Mouse (Mus musculus) cerebellum, adult 2 months (tissue): Measurements from ENCODE around the gene Cab39l. TPM values are rescaled to one million over a fixed set of nuclear protein-coding genes. Genes with fewer than 3 reads are reported as not detected.

Experiments used
- DNase-seq, 2 experiments: peaks; one replicate each; pipeline ENCODE4 v3.0.0; 2021
- H3K27ac ChIP-seq: fragments of 200-500 bp; 2 replicates; pipeline ENCODE4 v1.5.1; 2012; ENCODE audit warnings: low read length, control low read depth, inconsistent platforms; ENCODE audit not compliant: insufficient read depth
- H3K27me3 ChIP-seq: fragments of 200-500 bp; 2 replicates; pipeline ENCODE4 v1.6.1; 2012; ENCODE audit warnings: inconsistent platforms, mild to moderate bottlenecking, low read length, moderate library complexity; ENCODE audit not compliant: control insufficient read depth, insufficient read depth
- H3K4me1 ChIP-seq: fragments of 200-500 bp; 2 replicates; pipeline ENCODE4 v1.6.1; 2011; ENCODE audit warnings: low read length; ENCODE audit not compliant: control insufficient read depth, insufficient read depth
- H3K4me3 ChIP-seq: fragments of 200-500 bp; replicated peaks from 2 replicates; pipeline ENCODE3; 2011; ENCODE audit warnings: mild to moderate bottlenecking, low read depth, low read length, control low read depth; ENCODE audit not compliant: insufficient read depth
- CTCF ChIP-seq: fragments of 200-500 bp; IDR thresholded peaks from 2 replicates; pipeline ENCODE4 v1.5.1; 2011; ENCODE audit warnings: low read depth, mild to moderate bottlenecking, control low read depth, low read length, moderate library complexity, borderline replicate concordance; ENCODE audit not compliant: insufficient read depth
- POLR2A ChIP-seq: fragments of 200-500 bp; IDR thresholded peaks from 2 replicates; pipeline ENCODE4 v1.6.1; 2011; ENCODE audit warnings: low read length, control low read depth, borderline replicate concordance; ENCODE audit not compliant: insufficient read depth
- WGBS: fragments of 180-500 bp; shearing (Covaris S2); methylation state at CpG from one replicate; pipeline ENCODE4 v1.1.7; 2018; 5-methylcytosine and 5-hydroxymethylcytosine counted together
- polyA plus RNA-seq: library from polyadenylated mRNA; depleted of rRNA; stranded (reverse); fragments of >200 nt; gene quantifications from 2 replicates; pipeline ENCODE4 v1.2.3, GENCODE M21; 2012

Cab39l gene
- polyA plus RNA-seq, 1 experiment: 24.6 TPM

DNA sequence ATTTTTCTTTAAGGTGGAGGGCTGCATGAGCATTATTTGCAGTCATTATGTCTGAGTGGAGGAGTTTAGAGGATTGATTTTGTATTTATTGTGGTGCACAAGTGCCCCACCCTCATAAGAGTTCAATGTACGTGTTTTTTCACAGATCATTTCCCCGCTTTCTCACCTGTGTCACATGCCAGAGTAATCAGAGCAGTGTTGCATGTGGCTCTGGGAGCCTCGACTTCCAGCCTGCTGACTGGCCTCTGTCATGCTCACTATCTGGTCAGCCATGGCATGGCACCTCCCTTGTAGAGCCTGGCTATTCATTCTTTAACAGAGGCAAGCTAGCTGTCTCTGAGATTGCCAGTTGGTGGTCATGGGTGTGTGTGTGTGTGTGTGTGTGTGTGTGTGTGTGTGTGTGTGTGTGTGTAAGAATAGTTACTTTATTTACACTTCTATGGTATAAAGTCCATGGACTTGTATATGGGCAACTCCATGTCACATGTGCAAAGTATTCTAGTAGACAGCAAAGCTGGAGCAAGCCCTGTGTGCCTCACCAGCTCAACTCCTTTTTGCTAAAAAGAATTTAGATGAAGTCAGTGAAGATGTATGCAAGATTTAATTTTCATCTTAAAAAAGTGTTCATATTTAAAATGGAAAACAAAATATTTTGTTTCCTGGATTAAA lies 102.5 kb downstream of the Cab39l start:
- WGBS: 82% methylated on average over 3 of the region's 3 CpGs
- H3K4me1 ChIP-seq: no peaks in the 10 kb centered on the region
- no peak overlapping the region for H3K27ac ChIP-seq
- DNase-seq: no peak
- no peak for TF ChIP-seq CTCF
- TF ChIP-seq POLR2A: no peak
- no peaks in the 10 kb centered on the region for H3K27me3 ChIP-seq
- H3K4me3 ChIP-seq: no peak overlapping the region

GRCm38 (mm10) chr14:59543956-59544355 lies 103.2 kb downstream of the Cab39l start:
- Histone ChIP-seq H3K4me1 (no peaks in the 10 kb centered on the region), H3K4me3 (no peak overlapping the region), H3K27ac (no peak overlapping the region), H3K27me3 (no peaks in the 10 kb centered on the region)
- WGBS: 67% methylated on average over 5 of the region's 5 CpGs
- DNase-seq: no peak
- TF ChIP-seq CTCF (no peak), POLR2A (no peak)

DNA sequence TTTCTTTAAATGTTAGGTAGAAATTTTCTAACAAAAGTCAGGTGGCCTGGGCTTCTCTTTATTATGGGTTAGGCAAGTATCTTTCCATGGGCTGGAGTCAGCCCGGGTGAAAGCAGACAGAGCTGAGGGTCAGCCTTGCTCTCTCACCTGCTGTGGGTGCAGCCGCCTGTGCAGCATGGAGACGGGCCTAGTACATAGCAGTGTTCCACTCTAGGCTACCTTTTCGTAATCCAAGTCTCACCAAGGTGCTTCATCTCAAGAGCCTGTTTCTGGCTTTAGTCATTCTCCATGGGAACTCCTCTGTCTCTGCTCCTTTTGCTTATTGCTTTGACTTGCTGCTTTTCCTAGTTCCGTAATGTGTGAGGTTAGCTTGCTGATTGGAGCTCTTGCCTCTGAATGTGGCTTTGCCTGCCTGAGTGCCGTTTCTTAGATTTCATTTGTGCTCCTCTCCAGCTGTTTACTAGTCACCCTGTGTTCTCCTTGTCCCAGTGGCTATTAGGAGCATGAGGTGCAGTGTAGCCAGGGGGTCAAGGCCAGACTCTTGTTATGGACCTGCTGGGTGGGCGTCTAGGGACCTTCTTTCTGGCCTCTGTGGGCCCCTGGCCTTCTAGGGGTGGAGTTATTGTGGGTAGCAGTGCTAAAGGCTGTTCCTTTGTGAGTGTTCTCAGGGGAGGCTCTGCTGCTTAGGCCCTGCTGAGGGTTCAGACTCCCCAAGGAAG lies 105.5 kb downstream of the Cab39l start:
- H3K4me3 ChIP-seq: no peak overlapping the region
- no peaks in the 10 kb centered on the region for H3K4me1 ChIP-seq
- H3K27ac ChIP-seq: no peak overlapping the region
- H3K27me3 ChIP-seq: no peaks in the 10 kb centered on the region
- 84% methylated on average over 7 of the region's 7 CpGs for WGBS
- TF ChIP-seq POLR2A (no peak), CTCF (no peak)
- DNase-seq: no peak

DNA sequence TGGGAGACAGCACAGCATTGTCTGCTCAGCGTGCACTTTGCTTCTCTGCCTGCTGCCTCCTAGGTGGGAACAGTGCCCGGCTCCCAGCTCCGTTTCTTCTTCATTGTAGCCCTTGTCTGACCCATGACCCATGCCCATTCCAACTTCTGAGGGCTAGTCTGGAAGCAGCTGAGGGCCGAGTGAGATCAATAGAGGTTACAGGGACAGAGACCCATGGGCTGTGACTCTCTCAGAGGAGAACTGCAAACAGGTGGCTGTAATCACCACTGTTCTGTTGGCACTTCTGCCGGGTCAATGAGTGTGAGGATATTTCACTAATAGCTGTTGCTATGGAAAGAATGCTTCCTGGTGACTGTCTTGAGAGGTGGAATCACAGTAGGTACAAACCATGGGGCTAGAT lies 106.8 kb downstream of the Cab39l start:
- WGBS: 53% methylated on average over 5 of the region's 5 CpGs
- Histone ChIP-seq H3K4me1 (no peaks in the 10 kb centered on the region), H3K4me3 (no peak overlapping the region), H3K27me3 (no peaks in the 10 kb centered on the region), H3K27ac (no peak overlapping the region)
- no peak for TF ChIP-seq CTCF
- no peak for TF ChIP-seq POLR2A
- no peak for DNase-seq

GRCm38 (mm10) chr14:59548532-59548931 lies 107.8 kb downstream of the Cab39l start:
- H3K4me3 ChIP-seq: no peak overlapping the region
- 54% methylated on average over 2 of the region's 2 CpGs for WGBS
- peak overlapping the region; percentile 55; the same call in 1 of the 2 replicates for H3K27ac ChIP-seq
- H3K27me3 ChIP-seq: no peaks in the 10 kb centered on the region
- TF ChIP-seq POLR2A (no peak), CTCF (no peak)
- H3K4me1 ChIP-seq: no peaks in the 10 kb centered on the region
- no peak for DNase-seq

DNA sequence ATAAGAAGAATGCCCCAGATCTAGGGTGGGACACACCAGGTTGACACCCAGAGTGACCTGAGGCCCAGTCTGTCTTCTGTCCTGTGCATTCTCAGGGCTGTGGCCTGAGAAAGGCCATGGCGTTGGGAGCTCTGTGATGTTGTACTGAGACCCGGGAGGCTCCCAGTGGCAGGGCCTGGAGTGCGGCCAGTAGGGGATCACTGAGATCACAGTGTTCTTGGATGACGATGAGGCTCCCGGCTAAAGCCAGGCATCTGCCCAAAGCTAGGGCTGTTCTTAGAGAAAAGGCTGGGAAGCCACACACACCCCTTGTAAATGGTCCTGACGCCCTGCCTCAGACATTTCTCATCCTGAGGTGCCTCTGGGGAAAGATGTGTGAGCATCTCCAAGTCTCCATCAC lies 108.3 kb downstream of the Cab39l start:
- Histone ChIP-seq H3K4me1 (no peaks in the 10 kb centered on the region), H3K27me3 (no peaks in the 10 kb centered on the region), H3K27ac (peak overlapping the region; percentile 55; the same call in 1 of the 2 replicates), H3K4me3 (no peak overlapping the region)
- WGBS: 26% methylated on average over 6 of the region's 6 CpGs
- peak in 1 of 2 experiments; percentile 28 for DNase-seq
- TF ChIP-seq CTCF: no peak

DNA sequence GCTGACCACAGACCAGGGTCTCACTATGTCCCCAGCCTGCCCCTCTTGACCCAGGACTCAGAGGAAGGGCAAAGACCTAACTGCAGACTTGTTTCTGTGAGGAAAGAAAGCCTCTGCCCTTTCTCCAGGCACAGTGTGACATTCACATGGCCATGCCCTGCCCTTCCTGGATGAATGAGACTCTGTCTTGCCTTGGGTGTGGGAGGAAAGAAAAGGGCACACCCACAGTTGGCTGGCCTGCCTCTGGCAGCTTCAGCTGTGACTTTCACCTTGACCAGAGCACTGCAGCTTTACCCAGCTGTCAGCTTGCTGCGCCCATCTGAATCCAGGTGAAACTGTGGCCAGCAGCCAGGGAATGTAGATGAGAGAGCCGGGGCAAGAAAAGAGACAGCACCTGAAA lies 110.1 kb downstream of the Cab39l start:
- Histone ChIP-seq H3K4me1 (no peaks in the 10 kb centered on the region), H3K27me3 (no peaks in the 10 kb centered on the region), H3K4me3 (no peak overlapping the region), H3K27ac (peak overlapping the region; percentile 43; the same call in 1 of the 2 replicates)
- DNase-seq: no peak
- 71% methylated on average over 2 of the region's 2 CpGs for WGBS
- TF ChIP-seq POLR2A (no peak), CTCF (no peak)

DNA sequence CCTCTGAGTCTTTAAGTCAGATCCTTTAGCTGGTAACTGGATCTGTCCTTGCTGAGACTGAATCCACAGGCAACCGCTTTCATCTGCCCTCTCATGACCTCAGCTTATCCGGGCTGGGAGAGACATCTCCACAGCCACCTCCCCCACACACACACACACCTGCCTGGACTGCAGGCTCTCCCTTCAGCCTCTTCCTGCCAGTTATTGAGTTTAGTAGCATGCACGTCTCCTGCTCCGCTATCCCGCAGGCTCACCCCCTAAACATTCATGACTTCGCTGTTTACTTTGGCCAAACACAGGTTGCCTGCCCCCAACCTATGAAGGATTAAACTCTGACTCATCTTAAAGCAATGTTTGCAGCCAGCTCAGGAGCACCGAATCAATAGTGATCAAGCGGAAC lies 111.2 kb downstream of the Cab39l start:
- TF ChIP-seq POLR2A (no peak), CTCF (no peak)
- H3K27ac ChIP-seq: no peak overlapping the region
- 80% methylated on average over 8 of the region's 8 CpGs for WGBS
- no peak for DNase-seq
- no peaks in the 10 kb centered on the region for H3K27me3 ChIP-seq
- H3K4me3 ChIP-seq: no peak overlapping the region
- no peaks in the 10 kb centered on the region for H3K4me1 ChIP-seq
